Mouse (Mus musculus) mesoderm, embryonic 11.5 days (tissue): ENCODE measurements around the gene Lingo2.

ENCODE experiments used
- DNase-seq: peaks from one replicate; pipeline ENCODE4 v3.0.0-alpha.2; 2012; ENCODE audit warnings: low read depth, low spot score

The Lingo2 gene

DNA sequence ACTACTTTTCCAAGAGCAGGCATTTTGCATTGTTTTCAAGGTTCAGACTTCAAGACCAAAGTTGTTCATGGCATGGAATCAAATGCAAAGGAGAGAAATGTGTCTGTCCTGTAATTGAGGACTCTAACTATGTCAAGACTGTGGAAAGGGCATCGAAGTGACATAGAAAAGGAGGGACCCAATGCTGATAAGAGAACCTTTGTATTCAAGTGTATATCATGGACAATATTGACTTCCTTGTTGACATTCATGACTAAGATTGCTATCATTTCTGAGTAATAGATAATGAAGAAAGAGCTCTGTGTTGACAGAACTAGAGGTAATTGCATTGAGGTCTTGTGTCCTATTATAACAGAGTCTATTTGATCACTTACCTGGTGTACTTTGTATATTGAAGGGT, 390.6 kb downstream of the Lingo2 start:
- DNase-seq, result no peak

DNA sequence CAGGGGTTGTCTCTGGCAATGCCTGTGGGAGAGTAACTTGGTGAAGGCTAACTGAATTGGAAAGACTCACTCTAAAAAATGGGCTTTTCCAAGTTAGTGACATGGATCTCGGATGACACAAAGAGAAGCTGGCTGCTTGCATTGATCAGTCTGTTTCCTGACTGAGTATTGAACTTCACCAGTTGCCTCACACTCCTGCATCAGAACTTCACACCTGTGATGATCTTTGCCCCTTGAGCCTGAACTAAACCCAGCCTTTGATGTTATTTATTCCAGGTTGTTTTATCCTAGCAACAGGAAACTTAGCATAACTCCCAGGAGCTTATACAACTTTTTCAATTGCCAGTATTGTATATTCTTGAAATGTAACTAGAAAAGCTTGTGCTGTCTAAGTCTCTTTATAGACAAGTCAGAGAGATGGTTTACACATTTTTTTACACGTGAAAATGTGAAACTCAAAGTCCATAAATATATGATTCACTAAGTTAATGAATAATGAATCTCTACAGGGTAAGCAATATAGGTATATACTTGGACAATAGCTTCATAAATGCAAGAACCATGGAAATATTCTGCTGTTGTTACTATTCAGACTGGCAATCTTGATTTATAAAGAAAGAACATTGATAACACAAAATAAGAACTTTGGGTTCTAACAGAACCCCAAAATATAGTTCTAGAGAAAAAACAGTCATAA, 410.7 kb downstream of the Lingo2 start:
- no peak for DNase-seq

DNA sequence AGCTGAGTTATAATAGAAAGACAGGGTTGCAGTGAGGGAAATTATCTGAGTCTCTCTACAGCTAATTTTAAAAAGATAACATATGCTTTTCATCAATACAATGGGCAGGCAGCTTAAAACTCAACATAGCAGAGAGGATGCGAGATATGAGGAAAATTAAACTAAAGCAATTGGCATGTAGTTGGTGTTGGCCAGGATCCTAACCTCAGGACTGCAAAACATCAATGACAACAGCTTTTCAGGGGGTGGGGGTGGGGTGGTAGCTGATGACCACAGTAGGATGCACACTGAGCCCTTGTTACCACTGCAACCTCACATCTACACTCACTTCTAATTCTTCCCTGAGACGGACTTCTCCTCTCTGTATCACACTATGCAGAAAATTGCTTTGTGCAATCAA, 417.7 kb downstream of the Lingo2 start:
- DNase-seq, result no peak

DNA sequence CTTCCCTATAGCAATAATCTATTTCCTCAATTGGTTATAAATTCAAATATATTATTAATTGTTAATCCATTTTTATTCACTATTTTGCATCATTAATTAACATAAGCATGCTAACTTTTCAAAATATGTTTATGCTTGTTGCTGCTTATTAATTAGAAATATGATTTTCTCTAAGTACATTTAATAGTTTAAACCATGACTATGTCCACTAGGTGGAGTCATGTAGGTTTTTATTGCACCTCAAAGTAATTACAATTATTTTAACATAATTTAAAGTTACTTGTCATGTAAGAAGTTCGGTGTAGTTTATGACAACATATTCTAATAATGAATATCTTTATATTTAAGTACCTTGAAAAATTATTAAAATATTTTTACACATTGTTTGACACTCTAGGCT, 461.3 kb downstream of the Lingo2 start:
- no peak for DNase-seq

DNA sequence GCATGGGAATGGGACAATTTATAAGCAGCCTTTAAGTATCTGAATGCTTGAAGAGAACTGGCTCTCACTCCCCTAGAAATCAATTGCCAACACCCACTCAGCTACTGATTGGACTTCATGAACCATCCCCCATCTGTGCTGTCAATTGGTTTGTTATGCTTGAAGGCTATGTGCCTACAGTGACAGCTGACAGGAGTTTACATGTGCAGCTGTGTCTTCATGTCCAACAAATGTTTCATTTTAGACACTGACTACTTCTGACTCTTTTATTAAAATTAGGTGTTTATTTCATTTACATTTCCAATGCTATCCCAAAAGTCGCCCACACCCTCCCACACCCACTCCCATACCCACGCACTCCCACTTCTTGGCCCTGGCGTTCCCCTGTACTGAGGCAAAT, 516.3 kb downstream of the Lingo2 start:
- DNase-seq, result no peak

DNA sequence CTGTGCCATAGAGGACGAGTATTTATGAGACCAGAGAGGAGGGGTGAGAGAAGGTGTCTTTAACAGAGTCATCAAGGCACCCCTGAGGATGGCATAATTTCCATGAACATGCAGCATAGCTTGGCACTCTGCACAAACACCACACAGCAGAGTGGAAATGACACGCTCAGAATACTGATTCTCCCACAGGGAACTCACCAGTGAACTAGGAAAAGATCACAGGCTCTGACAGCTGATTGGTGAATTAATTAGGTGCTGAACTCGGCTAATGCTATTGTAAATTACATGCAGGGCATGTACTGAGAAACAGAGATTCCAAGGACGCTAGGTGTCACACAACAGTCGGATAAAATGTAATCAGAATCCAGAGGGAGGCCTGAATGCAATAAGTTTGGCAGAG, 525.4 kb downstream of the Lingo2 start:
- no peak for DNase-seq

DNA sequence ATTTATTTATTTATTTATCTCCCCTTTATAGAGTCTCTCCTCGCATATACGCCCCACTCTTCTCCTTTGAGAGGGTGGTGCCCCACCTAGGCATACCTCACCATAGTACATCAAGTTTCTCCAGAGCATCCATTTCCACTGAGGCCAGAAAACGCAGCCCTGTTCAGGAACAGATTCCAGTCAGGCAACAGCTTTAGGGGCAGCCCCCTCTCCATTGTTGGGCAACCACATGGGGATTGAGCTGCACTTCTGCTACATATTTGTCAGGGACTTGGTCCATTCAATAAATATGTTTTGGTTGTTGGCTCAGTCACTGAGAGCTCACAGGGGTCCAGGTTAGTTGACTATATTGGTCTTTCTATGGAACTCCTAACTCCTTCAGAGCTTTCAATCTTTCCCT, 544.2 kb downstream of the Lingo2 start:
- DNase-seq, result no peak

DNA sequence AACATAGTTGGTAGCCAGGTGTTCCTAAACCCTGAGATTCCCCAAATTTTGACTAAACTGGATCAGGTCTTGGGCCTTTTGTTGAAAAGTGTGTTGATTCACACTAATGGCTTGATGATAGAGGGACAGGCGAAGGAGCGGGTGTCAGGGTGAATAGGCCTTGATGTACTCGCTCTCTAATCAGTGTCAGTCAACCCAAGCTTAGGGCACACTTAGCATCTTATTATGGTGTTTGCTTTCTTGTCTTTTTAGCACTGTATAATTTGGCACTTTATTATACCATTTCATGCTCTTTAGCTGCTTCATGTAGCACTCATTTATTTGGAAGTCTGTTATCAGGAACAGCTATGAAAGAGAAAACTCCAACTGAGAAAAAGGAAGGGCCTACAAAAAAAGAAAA, 582.6 kb downstream of the Lingo2 start:
- DNase-seq, result no peak

DNA sequence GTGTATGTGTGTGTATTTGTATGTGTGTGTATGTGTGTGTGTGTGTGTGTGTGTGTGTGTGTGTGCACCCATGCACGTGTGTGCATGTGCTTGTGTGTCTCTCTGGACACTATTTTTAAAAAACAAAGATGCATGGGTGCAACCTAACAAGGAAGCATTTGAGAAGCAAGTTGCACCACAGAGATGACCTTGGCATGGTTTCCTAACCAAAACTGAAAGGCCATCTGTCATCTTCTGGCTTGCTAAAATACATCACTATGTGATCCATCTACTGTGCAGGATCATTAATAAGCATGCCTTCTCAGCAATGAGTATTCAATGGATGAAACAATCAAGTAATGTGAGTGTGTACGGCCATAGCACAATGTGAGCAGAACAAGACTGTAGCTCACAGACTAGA, 597.1 kb downstream of the Lingo2 start:
- DNase-seq, result no peak

DNA sequence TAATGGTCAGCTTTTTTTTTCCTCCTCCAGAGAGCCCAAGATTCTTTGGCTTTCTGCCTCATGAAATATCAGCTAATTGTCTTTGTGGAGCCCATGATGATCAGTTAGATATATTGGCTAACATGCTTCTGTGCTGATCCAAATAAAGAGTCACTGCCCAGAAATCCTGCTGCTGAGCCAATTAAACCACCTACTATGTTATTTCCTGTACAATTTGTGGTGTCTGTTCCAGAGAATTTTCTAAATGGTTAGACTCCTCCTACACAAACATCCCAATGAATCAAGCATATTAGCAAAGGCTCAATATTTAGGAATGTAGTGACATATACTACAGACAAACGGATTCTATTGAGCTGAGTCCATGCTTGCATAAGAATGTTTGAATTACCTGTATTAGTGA, 619.8 kb downstream of the Lingo2 start:
- DNase-seq, result no peak

DNA sequence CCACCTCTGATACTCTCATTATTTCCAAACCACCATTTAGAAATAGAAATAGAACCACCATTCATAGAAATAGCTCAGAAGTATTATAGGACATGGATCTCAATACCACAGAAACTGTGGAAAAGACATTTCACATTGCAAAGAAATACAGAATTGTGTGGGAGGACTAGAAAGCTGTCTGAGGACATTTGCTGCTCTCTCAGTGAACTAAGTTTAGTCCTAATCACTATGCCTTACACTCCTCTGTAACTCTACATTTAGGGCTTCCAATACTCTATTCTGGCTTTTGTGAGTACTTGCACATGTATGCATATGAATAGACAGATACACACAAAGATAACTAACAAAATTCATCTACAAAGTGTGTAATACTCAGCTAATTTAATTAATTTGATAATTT, 625.9 kb downstream of the Lingo2 start:
- DNase-seq, result no peak

DNA sequence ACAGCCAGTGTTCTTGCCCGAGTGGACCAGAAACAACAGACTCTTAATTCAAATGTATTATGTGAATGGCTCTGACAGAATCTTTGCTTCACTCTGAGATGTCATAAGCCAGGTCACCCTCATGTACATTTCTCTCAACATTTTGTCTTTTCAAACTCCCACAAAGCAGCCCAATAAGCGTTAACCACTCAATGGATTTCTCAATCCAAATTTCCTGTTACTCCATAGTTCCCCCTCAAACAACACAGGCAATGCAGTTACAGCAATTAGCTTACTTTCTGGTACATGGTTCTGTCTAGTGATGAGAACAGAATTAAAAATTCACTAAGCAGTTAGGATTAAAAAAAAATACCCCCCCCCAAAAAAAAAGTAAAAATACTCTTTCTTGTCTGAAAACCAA, 638.5 kb downstream of the Lingo2 start:
- DNase-seq, result no peak

DNA sequence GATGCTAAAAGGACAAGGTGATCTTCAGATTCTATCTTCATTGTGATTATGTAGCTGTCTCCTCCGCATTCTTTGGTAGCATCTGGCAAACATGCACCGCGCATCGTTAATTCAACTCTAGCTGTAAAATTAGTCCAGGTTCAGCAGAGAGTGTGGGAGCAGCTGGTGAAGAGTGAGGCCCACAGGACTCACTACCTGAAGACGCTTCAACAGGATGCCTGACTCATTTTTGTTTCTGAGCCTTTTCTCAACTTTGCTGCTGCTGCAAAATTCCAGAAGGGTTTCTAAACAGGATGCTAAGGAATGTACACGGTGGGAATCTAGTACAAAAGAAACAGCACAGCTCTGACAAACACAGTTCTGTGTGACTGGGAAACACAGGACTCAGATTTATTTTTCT, 640.1 kb downstream of the Lingo2 start:
- no peak for DNase-seq

DNA sequence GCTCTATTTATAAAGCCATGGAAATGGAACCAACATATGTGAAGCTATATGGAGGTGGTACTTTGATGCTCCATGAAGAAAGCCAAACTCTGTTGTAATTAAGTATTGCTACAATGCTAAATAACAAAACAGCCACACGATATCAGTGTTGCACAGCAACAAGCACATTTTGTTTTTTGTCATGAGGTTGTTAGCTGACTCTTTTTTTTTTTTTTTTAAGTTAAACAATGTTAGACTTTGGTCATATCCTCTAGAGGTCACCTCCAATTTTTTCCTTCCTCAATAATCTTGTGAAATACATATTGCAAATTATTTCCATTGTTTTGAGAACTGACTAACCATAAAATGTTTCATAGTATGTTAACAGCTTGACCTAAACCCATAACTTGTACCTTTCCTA, 646.3 kb downstream of the Lingo2 start:
- no peak for DNase-seq

DNA sequence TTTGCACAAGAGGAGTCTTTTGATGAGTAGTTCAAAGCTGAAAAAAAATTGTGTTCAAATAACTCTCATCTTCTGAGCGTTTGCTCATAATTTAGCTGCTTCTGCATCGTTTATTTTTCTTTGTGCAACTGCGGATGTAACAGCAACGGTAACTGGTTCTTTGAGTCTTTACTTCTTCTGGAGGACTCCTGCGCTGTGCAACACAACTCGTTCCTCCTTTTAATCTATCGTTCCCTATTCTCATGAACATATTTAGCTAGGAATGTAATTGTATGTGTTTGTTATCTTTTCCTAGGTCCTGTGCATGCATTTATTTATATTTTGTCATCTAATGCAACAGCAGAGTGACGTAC, 661.9 kb downstream of the Lingo2 start:
- DNase-seq, result no peak

DNA sequence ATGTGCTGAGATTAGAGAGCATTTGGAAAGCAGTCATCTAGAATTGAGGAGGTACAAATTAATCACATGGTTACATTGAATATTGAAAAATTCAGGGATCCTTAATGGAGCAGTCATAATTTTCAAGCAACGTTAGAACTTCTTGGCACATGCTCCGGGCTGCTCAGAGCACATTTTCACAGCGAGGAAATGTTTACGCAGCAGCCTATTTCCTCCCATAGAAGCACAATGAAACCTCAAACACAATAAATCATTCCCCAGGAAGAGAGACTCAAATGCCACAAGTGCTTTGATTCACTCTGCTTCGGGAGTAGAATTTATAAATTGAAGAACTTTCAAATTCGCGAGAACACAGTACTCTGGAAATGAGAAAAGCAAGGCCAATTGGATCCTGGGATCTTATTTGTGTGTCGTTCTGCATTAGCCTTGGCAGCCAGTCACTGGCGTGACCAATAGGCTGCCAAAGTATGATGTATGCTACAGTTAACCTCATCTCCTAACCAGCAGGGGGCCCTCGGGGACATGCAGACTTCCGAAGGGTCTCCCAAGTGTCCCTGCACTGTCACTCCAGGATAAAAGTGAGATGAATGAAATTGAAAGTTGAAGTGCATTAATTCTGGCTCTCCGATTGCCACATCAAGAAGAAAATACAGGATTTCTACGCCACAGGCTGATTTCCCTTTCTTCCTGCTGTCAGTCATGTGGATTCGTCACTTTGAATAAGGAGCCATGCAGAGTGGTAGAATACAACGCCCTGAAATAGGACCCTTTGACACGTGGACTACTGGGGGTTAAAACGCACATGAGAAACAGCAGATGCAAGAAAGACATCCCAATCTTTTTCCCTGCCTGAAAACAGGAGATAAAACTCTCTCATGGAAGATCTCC, 662.5 kb downstream of the Lingo2 start:
- peak; percentile 79 for DNase-seq

DNA sequence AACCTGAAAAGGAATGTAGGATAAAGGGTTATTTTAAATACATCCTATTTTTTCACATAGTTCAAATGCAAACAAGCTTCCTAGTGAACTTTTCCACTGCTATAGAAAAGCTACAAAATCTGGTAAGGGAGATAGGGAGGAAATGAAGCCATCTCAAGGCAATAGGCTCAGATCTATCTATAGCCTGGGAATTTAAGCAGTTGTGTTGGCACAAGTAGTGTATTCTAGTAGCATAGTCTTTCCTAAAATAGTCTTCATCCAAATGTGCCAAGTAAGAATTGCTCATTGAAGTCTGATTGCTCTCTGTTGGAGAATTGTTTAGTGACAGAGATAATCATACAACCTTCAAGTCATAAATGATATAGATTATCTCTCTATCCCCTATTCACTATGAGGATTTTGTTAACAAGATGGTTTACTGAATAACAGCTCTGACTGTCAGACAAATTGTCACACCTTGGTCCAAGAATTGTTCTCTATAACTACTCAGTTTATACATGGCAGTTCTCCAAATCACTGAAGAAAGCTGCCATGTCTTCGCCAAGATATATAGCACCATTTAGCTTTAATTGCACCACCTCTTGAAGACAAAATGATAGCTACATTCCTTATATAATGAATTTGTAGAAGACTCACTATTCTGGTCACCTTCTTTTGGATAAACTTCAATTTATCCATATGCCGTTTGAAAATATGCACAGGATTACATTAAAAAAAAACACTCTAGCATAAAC, 688.9 kb downstream of the Lingo2 start:
- DNase-seq, result no peak

DNA sequence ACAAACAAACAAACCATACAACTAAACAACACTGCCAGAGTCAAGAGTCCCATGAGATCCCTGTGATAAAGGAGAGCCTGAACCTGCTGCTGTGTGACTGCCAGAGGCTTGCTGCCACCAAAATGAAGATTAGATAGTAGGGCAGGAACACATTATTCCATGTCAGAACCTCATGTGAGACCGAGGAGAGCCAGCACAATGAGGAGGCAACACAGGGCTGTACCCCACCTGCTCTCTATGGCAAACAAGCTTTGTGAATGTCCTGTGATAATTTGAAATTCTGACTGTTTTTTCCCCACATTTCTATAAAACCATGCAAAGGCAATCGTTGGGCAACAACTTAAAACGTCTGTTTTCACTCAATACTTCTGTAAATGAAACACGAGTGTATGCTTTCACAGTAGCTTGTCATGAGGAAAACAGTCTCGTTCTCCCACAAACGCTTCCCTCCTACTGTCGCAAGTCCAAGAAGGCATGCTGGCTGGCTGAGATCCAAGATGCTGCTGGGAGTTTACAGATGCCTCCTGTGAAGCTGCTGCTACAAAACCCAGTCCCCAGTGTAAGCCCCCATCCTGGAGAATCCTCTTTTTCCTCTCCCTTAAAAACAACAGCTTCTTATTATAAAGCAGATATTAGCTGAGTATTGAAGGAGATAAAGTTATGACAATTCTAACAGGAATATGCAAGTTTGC, 765.2 kb downstream of the Lingo2 start:
- DNase-seq, result no peak

DNA sequence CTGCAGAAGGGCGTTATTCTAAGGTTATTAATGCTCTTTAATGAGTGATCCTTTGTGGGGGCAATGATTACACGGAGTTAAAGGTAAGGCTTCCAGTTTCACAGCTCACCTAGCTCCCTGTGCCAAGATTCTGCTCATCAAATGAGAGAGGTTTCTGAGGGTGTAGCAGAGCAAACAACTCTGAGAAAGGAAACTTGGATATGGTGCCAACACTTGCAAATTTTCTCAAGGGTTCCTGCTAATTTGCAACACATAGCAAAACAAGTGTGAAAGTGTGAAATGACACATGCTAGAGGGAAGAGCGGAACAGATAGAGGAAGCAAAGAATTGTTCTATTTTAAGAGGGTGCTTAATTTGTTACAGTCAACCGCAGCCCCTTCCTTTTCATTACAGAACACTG, 767.9 kb downstream of the Lingo2 start:
- DNase-seq, result no peak

DNA sequence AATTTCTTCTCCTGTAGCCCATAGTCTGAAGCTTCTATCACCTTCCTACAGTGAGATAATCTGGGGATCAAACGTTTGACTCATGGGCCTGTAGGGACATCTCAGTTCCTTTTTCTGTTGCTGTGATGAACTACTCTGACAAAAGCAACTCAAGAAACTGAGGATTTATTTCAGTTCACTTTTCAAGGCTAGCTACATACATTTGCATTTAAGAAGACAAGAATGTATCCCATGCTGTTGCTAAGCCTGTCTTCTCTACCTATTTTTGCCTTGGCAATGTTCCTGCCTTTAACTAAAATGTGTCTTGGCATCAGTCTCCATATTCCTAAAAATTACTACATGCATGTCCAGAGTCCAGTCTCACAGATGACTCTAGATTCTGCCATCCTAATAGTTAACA, 781.4 kb downstream of the Lingo2 start:
- DNase-seq, result no peak

DNA sequence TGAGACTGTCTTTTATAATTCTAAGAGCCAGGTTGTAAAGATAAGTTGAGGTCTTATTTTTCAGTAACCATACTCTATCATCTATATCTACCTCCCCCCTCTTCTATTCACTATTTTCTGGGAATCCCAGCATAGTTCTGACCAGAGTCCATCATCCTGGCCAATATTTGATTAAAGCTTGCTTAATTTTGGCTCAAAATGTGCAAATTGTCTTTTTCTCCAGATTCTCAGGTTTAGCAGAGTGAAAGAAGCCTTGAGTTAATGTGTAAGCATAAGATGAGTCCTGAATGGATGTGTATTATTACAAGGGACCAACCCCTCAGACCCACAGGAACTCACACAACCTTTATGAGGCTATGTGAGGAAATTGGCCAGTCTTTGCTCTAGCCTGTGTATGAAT, 820.2 kb downstream of the Lingo2 start:
- DNase-seq, result no peak

DNA sequence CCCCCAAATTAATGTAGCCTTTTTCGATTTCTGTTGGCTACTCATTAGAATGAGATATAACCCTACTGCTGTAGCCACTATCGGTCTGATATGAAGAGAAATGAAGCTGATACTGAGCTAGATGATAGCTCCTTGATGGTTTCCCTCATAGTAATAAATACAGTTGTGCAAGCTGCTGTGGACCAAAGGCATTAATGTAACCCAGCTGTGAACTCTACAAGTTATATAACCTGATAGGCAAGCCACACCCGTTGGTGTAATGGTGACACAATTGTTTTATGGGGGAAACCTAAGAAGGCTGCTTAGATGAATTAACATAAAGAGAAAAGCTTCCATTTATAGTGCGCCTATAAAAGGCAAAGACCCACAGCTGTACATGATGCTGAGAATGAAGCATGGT, 856.1 kb downstream of the Lingo2 start:
- no peak for DNase-seq
